8 mouse cellular contexts compared by ENCODE assay signal in genomic region chrX:164076040-164076775, GRCm38 (mm10). TPM values are rescaled to one million over a fixed set of nuclear protein-coding genes. Genes with fewer than 3 reads are reported as not detected.
DNase-seq lines count a peak whose midpoint lies in the region; ATAC-seq and TF ChIP-seq lines count a peak whose summit lies in the region.

Gene Siah1b (minus strand): TSS chrX:164076493.

- 29% methylated on average over 54 of the region's 54 CpGs for WGBS in hindbrain, embryonic 10.5 days
- WGBS in lung, postnatal 0 days = 13% methylated on average over 48 of the region's 54 CpGs

- DNase-seq in MN1 (ENCODE audit: low spot score) = peak; percentile 93
- peak; percentile 96 for DNase-seq in cerebellum, adult 9-10 months
- peak; percentile 89 for DNase-seq in hindbrain, embryonic 10.5 days (ENCODE audit: low spot score)
- peak; percentile 96 for DNase-seq in layer of hippocampus, adult 9-11 months
- DNase-seq in lung, postnatal 0 days (ENCODE audit: low spot score) = peak; percentile 97
- DNase-seq in ovary, postnatal 14 days (ENCODE audit: low spot score) = peak; percentile 76
- peak; percentile 92 for DNase-seq in thymus, postnatal 14 days

- H3K27ac ChIP-seq in hindbrain, embryonic 10.5 days = peak within 1 kb of the TSS; percentile 96
- H3K27ac ChIP-seq in lung, postnatal 0 days (ENCODE audit: low read length) = peak within 1 kb of the TSS; percentile 81

- H3K4me1 ChIP-seq in hindbrain, embryonic 10.5 days (replicated peaks) = peaks cover 6% of the 10 kb centered on the region; the same call in 1 of the 2 replicates
- H3K4me1 ChIP-seq in lung, postnatal 0 days (ENCODE audit: insufficient read depth, low read depth, low read length) = no peaks in the 10 kb centered on the region

- H3K4me2 ChIP-seq in lung, postnatal 0 days (replicated peaks; ENCODE audit: low read depth, low read length) = peak within 1 kb of the TSS; percentile 81

- 0 out of 2 replicates have a peak, but pooled peaks have one; percentile 41 for TF ChIP-seq EP300 in lung, postnatal 0 days (IDR thresholded peaks at IDR 0.05)

- peaks cover 18% of the 10 kb centered on the region for H3K27me3 ChIP-seq in hindbrain, embryonic 10.5 days (ENCODE audit: insufficient read depth, poor library complexity, severe bottlenecking)
- no peaks in the 10 kb centered on the region for H3K27me3 ChIP-seq in lung, postnatal 0 days (replicated peaks; ENCODE audit: insufficient read depth, low read length)

- no peaks in the 10 kb centered on the region for H3K9me3 ChIP-seq in hindbrain, embryonic 10.5 days
- H3K9me3 ChIP-seq in lung, postnatal 0 days (ENCODE audit: low read length) = no peaks in the 10 kb centered on the region

- peak within 1 kb of the TSS; percentile 51; the same call in 1 of the 2 replicates for H3K9ac ChIP-seq in lung, postnatal 0 days (replicated peaks; ENCODE audit: low read depth)

- H3K4me3 ChIP-seq in hindbrain, embryonic 10.5 days = peak within 1 kb of the TSS; percentile 62
- H3K4me3 ChIP-seq in lung, postnatal 0 days (ENCODE audit: low read depth, low read length) = peak within 1 kb of the TSS; percentile 52

- no peak for TF ChIP-seq CTCF in lung, postnatal 0 days (IDR thresholded peaks at IDR 0.05)

- peak; percentile 100 for ATAC-seq in frontal cortex, adult (ENCODE audit: low TSS enrichment)
- peak; percentile 99 for ATAC-seq in lung, postnatal 0 days

- H3K36me3 ChIP-seq in hindbrain, embryonic 10.5 days = peaks cover 32% of the 10 kb centered on the region
- H3K36me3 ChIP-seq in lung, postnatal 0 days (ENCODE audit: insufficient read depth, low read length) = no peaks in the 10 kb centered on the region

RNA-seq across cellular contexts. Expression of gene Siah1b, which starts in this region (rescaled TPM):
- 42.0 and 44.7 TPM in 2 replicates for polyA plus RNA-seq in hindbrain, embryonic 10.5 days (2016; fragmentation: Nextera tagmentation; extraction: Ambion mirVana)
- polyA plus RNA-seq in lung, postnatal 0 days (2015; fragmentation: Nextera tagmentation; extraction: Ambion mirVana) = 7.9 and 9.6 TPM in 2 replicates

Comparison
In these comparisons a context has a peak if more than half of its experiments do, and no peak if none do; other contexts are left out.
1. Peak in every context shown above with its lines: DNase-seq, ATAC-seq, H3K4me3 ChIP-seq and H3K27ac ChIP-seq.